Mouse (Mus musculus) cerebellum, postnatal 36 days (tissue): Measurements from ENCODE around the gene Ceacam10.
"Not testable (repeated sequence)": the region's sequence is repeated elsewhere in the genome, so short reads cannot be mapped to it uniquely, and the experiment has no call there.

Source experiments
- DNase-seq, 2 experiments: peaks; one replicate each; pipeline ENCODE4 v3.0.0; 2021 to 2022; ENCODE audit warnings: mixed read lengths in 2 of 2

Gene Ceacam10

GRCm38 (mm10) chr7:24776918-24777317 lies at the start of gene Ceacam10:
Ceacam10 (plus strand) TSS chr7:24777206.
- DNase-seq: not testable (repeated sequence)

GRCm38 (mm10) chr7:24735970-24736670 lies 40.9 kb upstream of the Ceacam10 start:
- peak in 1 of 2 experiments; percentile 5 for DNase-seq

- no peak for DNase-seq
Observed at GRCm38 (mm10) chr7:24750695-24751094, 26.3 kb upstream of the Ceacam10 start.

- no peak for DNase-seq
Observed at GRCm38 (mm10) chr7:24751610-24752009, 25.4 kb upstream of the Ceacam10 start.

GRCm38 (mm10) chr7:24753476-24753875 lies 23.5 kb upstream of the Ceacam10 start:
- no peak for DNase-seq

GRCm38 (mm10) chr7:24758520-24758919 lies 18.5 kb upstream of the Ceacam10 start:
- no peak for DNase-seq

- no peak for DNase-seq
Observed at GRCm38 (mm10) chr7:24760211-24760610, 16.8 kb upstream of the Ceacam10 start, which contains the start of gene Cd177. Cd177 (minus strand) TSS chr7:24760311.

GRCm38 (mm10) chr7:24761161-24761560 lies 15.8 kb upstream of the Ceacam10 start:
- no peak for DNase-seq

GRCm38 (mm10) chr7:24762574-24762973 lies 14.4 kb upstream of the Ceacam10 start:
- no peak for DNase-seq

- no peak for DNase-seq
Observed at GRCm38 (mm10) chr7:24771361-24771760, 5.6 kb upstream of the Ceacam10 start.

GRCm38 (mm10) chr7:24773942-24774535 lies 3.0 kb upstream of the Ceacam10 start:
- DNase-seq: no peak

- DNase-seq: no peak
Observed at GRCm38 (mm10) chr7:24776145-24776544, 861 bp upstream of the Ceacam10 start.

GRCm38 (mm10) chr7:24797918-24798317 lies 20.9 kb downstream of the Ceacam10 start:
- DNase-seq: no peak

- no peak for DNase-seq
Observed at GRCm38 (mm10) chr7:24802149-24802767, 25.3 kb downstream of the Ceacam10 start.

- no peak for DNase-seq
Observed at GRCm38 (mm10) chr7:24804826-24805225, 27.8 kb downstream of the Ceacam10 start.

- DNase-seq: no peak
Observed at GRCm38 (mm10) chr7:24809041-24809440, 32.0 kb downstream of the Ceacam10 start.

GRCm38 (mm10) chr7:24817502-24817901 lies 40.5 kb downstream of the Ceacam10 start:
- DNase-seq: peak; percentile 91 to 93

GRCm38 (mm10) chr7:24824452-24824851 lies 47.4 kb downstream of the Ceacam10 start:
- DNase-seq: no peak

GRCm38 (mm10) chr7:24827181-24827580 lies 50.2 kb downstream of the Ceacam10 start:
- peak; percentile 59 to 74 for DNase-seq
